18 mouse cellular contexts compared by ENCODE assay signal in the genomic region with DNA sequence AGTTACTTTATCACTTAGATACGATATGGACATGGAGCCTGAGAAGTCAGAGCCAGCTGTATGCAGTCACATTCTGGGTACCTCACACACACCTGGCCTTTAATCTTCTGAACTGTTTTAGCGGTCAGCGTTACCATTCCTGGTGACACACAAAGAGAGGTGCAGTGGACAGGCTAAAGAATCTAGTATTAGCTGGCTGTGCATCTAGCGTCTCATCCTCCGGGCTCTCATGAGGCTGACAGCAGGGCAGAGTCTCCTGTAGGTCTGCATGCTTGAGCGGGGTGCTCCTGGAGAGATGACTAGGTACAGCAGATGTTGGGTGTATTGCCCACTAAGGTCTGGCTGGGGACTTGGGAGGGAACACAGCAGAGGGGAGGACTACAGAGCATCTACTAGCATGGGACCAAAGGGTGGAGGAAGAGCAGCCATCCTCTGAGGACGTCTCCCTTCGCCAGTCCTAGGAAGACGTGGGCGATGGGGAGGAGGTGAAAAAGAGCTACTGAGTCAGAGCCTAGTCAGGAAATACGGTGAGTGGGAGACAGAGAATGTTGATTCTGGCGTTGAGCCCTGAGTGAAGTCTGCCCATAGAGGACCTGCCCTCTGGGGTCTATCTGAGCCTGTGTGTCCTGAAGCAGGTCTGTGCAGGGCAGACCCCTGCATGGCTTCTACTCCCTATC.
DNase-seq lines count a peak whose midpoint lies in the region; ATAC-seq lines count a peak whose summit lies in the region.
"Had no signal": no experiment of that assay in that cellular context is flagged by ENCODE, and none has a peak within 500 bp of the region (broad histone marks: within the 10 kb centered on the region; RNA-seq: fewer than 3 reads in every experiment).

No protein-coding gene starts in this region.

- H3K36me3 ChIP-seq in kidney, embryonic 16.5 days (ENCODE audit: insufficient read depth, low read length) = no peaks in the 10 kb centered on the region
- H3K36me3 ChIP-seq: neural tube, embryonic 13.5 days had no signal

- no peak for ATAC-seq in kidney, embryonic 16.5 days (ENCODE audit: low FRiP score, low TSS enrichment)
- ATAC-seq: CD4-positive, CD25-positive, alpha-beta regulatory T cell, adult 4 months; intestine, postnatal 0 days had no signal

- no peak overlapping the region for H3K4me2 ChIP-seq in kidney, embryonic 16.5 days (replicated peaks; ENCODE audit: low read depth, low read length)
- H3K4me2 ChIP-seq: hindbrain, embryonic 14.5 days; limb, embryonic 12.5 days; neural tube, embryonic 13.5 days had no signal

- intact Hi-C loops in heart, postnatal 10 days (cut with DNase I) = no loop called here

- no peaks in the 10 kb centered on the region for H3K27me3 ChIP-seq in kidney, embryonic 16.5 days (ENCODE audit: insufficient read depth, low read length)
- H3K27me3 ChIP-seq: limb, embryonic 12.5 days; neural tube, embryonic 13.5 days had no signal

- DNase-seq in kidney, adult 9 months = no peak
- peak; percentile 68 to 72 for DNase-seq in right cerebral cortex, adult 2 months (ENCODE audit: low spot score in 2 of 2)
- DNase-seq in right cerebral cortex, postnatal 14 days = no peak
- peak; percentile 14 to 30 for DNase-seq in layer of hippocampus, postnatal 36 days
- peak; percentile 70 for DNase-seq in telencephalon, adult 2 months (ENCODE audit: low read depth, low spot score)
- no peak for DNase-seq in adrenal gland, adult 8-10 months
- DNase-seq in heart, postnatal 10 days = no peak
- DNase-seq: cerebellum, postnatal 14 days; heart, postnatal 14 days; lung, postnatal 10 days; thymus, postnatal 25 days had no signal

- H3K27ac ChIP-seq in kidney, embryonic 16.5 days (ENCODE audit: low read length) = peak overlapping the region; percentile 86
- H3K27ac ChIP-seq: hindbrain, embryonic 14.5 days; limb, embryonic 12.5 days; liver, embryonic 14.5 days; neural tube, embryonic 13.5 days had no signal

- no peak overlapping the region; the same call in 1 of the 2 replicates for H3K9ac ChIP-seq in kidney, embryonic 16.5 days (replicated peaks; ENCODE audit: low read length)
- H3K9ac ChIP-seq: hindbrain, embryonic 14.5 days; limb, embryonic 12.5 days; liver, embryonic 14.5 days; neural tube, embryonic 13.5 days had no signal

- H3K4me1 ChIP-seq in kidney, embryonic 16.5 days (ENCODE audit: insufficient read depth, low read length) = peaks cover 82% of the 10 kb centered on the region

- no peaks in the 10 kb centered on the region for H3K9me3 ChIP-seq in kidney, embryonic 16.5 days (ENCODE audit: low read length)
- H3K9me3 ChIP-seq: limb, embryonic 12.5 days; neural tube, embryonic 13.5 days had no signal

- 53% methylated on average over 12 of the region's 12 CpGs for WGBS in kidney, embryonic 16.5 days

- H3K4me3 ChIP-seq in kidney, embryonic 16.5 days (ENCODE audit: low read length) = no peak overlapping the region
- H3K4me3 ChIP-seq: limb, embryonic 12.5 days; neural tube, embryonic 13.5 days had no signal

Comparison
In these comparisons a context has a peak if more than half of its experiments do, and no peak if none do; other contexts are left out.
1. DNase-seq: peak in right cerebral cortex, adult 2 months (2 of 2), layer of hippocampus, postnatal 36 days (2 of 2) and telencephalon, adult 2 months (single experiment); none in kidney, adult 9 months (single experiment), right cerebral cortex, postnatal 14 days (single experiment), adrenal gland, adult 8-10 months (single experiment) and heart, postnatal 10 days (0 of 2).